Mouse (Mus musculus) E14TG2a.4 (cell line): ENCODE data around the gene Amh.

Source experiments
- CTCF ChIP-seq: conservative IDR thresholded peaks from 2 replicates; pipeline ENCODE4 v1.5.1; 2014; ENCODE audit warnings: low read length
- NANOG ChIP-seq: IDR thresholded peaks from 2 replicates; pipeline ENCODE4 v1.6.1; 2014; ENCODE audit warnings: borderline replicate concordance, low read length, mixed read lengths

GRCm38 (mm10) chr10:80843087-80843930, 38.3 kb downstream of the Amh start:
- no peak for TF ChIP-seq CTCF
- no peak for TF ChIP-seq NANOG
